Mouse (Mus musculus) neutrophil, adult 5-6 weeks (primary cell): ENCODE data around the gene Igfbp2. TPM values are rescaled to one million over a fixed set of nuclear protein-coding genes. Genes with fewer than 3 reads are reported as not detected.

Experiments used
- ATAC-seq: fragments of 151-379, 151-347 bp; 2 replicates; pipeline ENCODE4 v1.8.0; 2017; ENCODE audit warnings: mild to moderate bottlenecking, moderate TSS enrichment; ENCODE audit not compliant: insufficient number of reproducible peaks, poor library complexity, low FRiP score, severe bottlenecking; ENCODE audit errors: extremely low read depth
- total RNA-seq: library from RNA; stranded (forward); fragments of 200-1000 nt; gene quantifications from 2 replicates; pipeline ENCODE4 v1.2.3, GENCODE M21; 2017

Gene Igfbp2
- total RNA-seq, 1 experiment from 2014 or later, result not detected

GRCm38 (mm10) chr1:72885819-72886169 is 61.5 kb downstream of the Igfbp2 start:
- no peak for ATAC-seq

- ATAC-seq, result no peak
Measured at GRCm38 (mm10) chr1:72887910-72888309, 63.6 kb downstream of the Igfbp2 start.

GRCm38 (mm10) chr1:72895821-72896220 is 71.5 kb downstream of the Igfbp2 start:
- ATAC-seq, result no peak

Other genes starting within 250 kb of the Igfbp2 start
- 18.7 and 20.3 TPM in 2 replicates for gene Smarcal1, start 241.3 kb upstream of the Igfbp2 start, total RNA-seq
- gene Ankar, start 123.9 kb upstream of the Igfbp2 start, total RNA-seq, result not detected in 2 replicates
- 362 and 404 TPM in 2 replicates for gene Rpl37a, start 113.2 kb upstream of the Igfbp2 start, total RNA-seq
- gene Igfbp5, start 50.4 kb downstream of the Igfbp2 start, total RNA-seq, result 0.23 TPM in 1 of 2 replicates, not detected in the other
- not detected in 2 replicates for gene Tnp1, start 191.4 kb downstream of the Igfbp2 start, total RNA-seq